In genomic region chr10:121161201-121161600, GRCm38 (mm10) we compare ENCODE assay signal across 10 mouse cellular contexts.
DNase-seq lines count a peak whose midpoint lies in the region; ATAC-seq lines count a peak whose summit lies in the region.
"Had no signal": no experiment of that assay in that cellular context is flagged by ENCODE, and none has a peak within 500 bp of the region (broad histone marks: within the 10 kb centered on the region; RNA-seq: fewer than 3 reads in every experiment).

No protein-coding gene starts in this region.

- no peak overlapping the region for H3K4me3 ChIP-seq in hindbrain, embryonic 14.5 days (replicated peaks; ENCODE audit: low read length)
- no peak overlapping the region for H3K4me3 ChIP-seq in hindbrain, embryonic 13.5 days

- no peaks in the 10 kb centered on the region for H3K4me1 ChIP-seq in hindbrain, embryonic 14.5 days (replicated peaks; ENCODE audit: control insufficient read depth, insufficient read depth, low read length)
- no peaks in the 10 kb centered on the region for H3K4me1 ChIP-seq in hindbrain, embryonic 13.5 days (replicated peaks)

- no peaks in the 10 kb centered on the region for H3K36me3 ChIP-seq in hindbrain, embryonic 14.5 days (replicated peaks; ENCODE audit: control insufficient read depth, insufficient read depth)
- no peaks in the 10 kb centered on the region for H3K36me3 ChIP-seq in hindbrain, embryonic 13.5 days

- DNase-seq in hindbrain, embryonic 14.5 days (ENCODE audit: low spot score): peak; percentile 26
- peak; percentile 52 for DNase-seq in right cerebral cortex, postnatal 4 days
- no peak for DNase-seq in right cerebral cortex, adult 18-20 months
- DNase-seq in heart, postnatal 14 days: peak; percentile 36 to 53
- peak; percentile 57 to 78 for DNase-seq in lung, postnatal 4 days
- no peak for DNase-seq in spleen, postnatal 4 days (ENCODE audit: low spot score in 2 of 2)
- DNase-seq in cerebellum, adult 9-11 months: no peak
- DNase-seq: thymus, postnatal 14 days had no signal

- no peak overlapping the region for H3K27ac ChIP-seq in hindbrain, embryonic 14.5 days
- no peak overlapping the region for H3K27ac ChIP-seq in hindbrain, embryonic 13.5 days
- H3K27ac ChIP-seq: liver, embryonic 14.5 days had no signal

- 0 out of 2 replicates have a peak, but pooled peaks cover 4% of the 10 kb centered on the region for H3K9me3 ChIP-seq in hindbrain, embryonic 14.5 days (ENCODE audit: control insufficient read depth, low read length)
- 0 out of 2 replicates have a peak, but pooled peaks cover 6% of the 10 kb centered on the region for H3K9me3 ChIP-seq in hindbrain, embryonic 13.5 days

- intact Hi-C loops in heart, postnatal 14 days (cut with DNase I): no loop called here

- 83% methylated on average over 11 of the region's 11 CpGs for WGBS in hindbrain, embryonic 14.5 days
- 85% methylated on average over 11 of the region's 11 CpGs for WGBS in hindbrain, embryonic 13.5 days

- ATAC-seq in hindbrain, embryonic 14.5 days (ENCODE audit: low FRiP score): no peak
- ATAC-seq in hindbrain, embryonic 13.5 days (ENCODE audit: low FRiP score): no peak

- no peak overlapping the region for H3K9ac ChIP-seq in hindbrain, embryonic 14.5 days
- no peak overlapping the region for H3K9ac ChIP-seq in hindbrain, embryonic 13.5 days
- H3K9ac ChIP-seq: liver, embryonic 14.5 days had no signal

- no peak overlapping the region for H3K4me2 ChIP-seq in hindbrain, embryonic 14.5 days (replicated peaks)
- H3K4me2 ChIP-seq in hindbrain, embryonic 13.5 days: no peak overlapping the region

- no peaks in the 10 kb centered on the region for H3K27me3 ChIP-seq in hindbrain, embryonic 14.5 days (ENCODE audit: control insufficient read depth, insufficient read depth, low read length)
- H3K27me3 ChIP-seq in hindbrain, embryonic 13.5 days: no peaks in the 10 kb centered on the region

Comparison
In these comparisons a context has a peak if more than half of its experiments do, and no peak if none do; other contexts are left out.
1. DNase-seq: peak in hindbrain, embryonic 14.5 days (single experiment), right cerebral cortex, postnatal 4 days (single experiment), heart, postnatal 14 days (2 of 2) and lung, postnatal 4 days (2 of 2); none in right cerebral cortex, adult 18-20 months (single experiment), spleen, postnatal 4 days (0 of 2) and cerebellum, adult 9-11 months (single experiment).